Mouse (Mus musculus): ENCODE data around the gene Mnt.

DNA sequence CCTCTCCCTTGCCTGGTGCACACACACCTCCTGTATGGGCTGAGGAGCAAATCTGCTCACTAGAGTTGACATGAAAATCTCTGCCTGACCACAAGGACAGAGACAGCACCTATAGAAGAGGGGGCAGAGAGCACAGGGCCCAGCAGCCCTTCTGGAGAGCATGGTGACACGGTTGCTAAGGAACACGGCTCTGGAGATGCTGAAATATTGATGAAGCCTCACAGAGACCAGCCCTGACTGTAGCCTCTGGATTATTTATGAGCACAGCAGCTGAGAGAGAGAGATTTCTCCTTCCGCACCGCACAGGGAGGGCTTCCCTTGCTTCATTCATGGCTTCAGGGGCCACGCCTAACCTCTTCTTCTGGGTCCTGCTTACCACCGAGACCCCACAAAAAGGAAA is 38.9 kb downstream of the Mnt start:
- TF ChIP-seq POLR2A (IDR thresholded peaks at IDR 0.05; ENCODE audit: extremely low read depth, insufficient read depth, low read length) (no peak), CTCF (IDR thresholded peaks at IDR 0.05; ENCODE audit: extremely low read depth, insufficient read depth, low read length) (no peak)

All from cortical plate, adult 2 months (tissue).